8 mouse cellular contexts compared by ENCODE assay signal in the genomic region with DNA sequence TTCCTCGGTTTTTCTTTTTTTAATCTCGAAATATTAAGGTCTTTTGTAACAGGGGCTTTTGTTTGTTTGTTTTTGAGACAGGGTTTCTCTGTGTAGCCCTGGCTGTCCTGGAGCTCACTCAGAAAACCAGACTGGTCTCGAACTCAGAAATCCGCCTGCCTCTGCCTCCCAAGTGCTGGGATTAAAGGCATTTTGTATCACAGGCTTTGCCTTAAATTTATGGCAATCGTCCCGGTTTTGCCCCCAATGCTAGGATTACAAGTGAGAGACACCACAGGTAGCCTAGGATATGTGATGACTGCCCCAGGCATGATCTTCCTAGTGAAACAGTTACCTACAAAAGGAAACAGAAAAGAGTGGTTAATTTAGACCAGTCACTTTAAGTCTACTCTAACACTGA. TPM values are rescaled to one million over a fixed set of nuclear protein-coding genes. Genes with fewer than 3 reads are reported as not detected.
DNase-seq lines count a peak whose midpoint lies in the region; ATAC-seq and TF ChIP-seq lines count a peak whose summit lies in the region.

No protein-coding gene starts in this region.

- peak; percentile 39 to 43 for DNase-seq in cerebellum, postnatal 10 days
- no peak for DNase-seq in cerebellum, adult 11 months
- DNase-seq in stomach, postnatal 0 days (ENCODE audit: low spot score), result no peak
- DNase-seq in Muller cell, postnatal 12 days (ENCODE audit: inconsistent ontology term), result no peak
- DNase-seq in right cerebral cortex, adult 18-20 months, result no peak

- peaks cover 9% of the 10 kb centered on the region; the same call in 1 of the 2 replicates for H3K4me1 ChIP-seq in stomach, embryonic 14.5 days (ENCODE audit: control insufficient read depth, insufficient read depth, low read length)
- 0 out of 2 replicates have a peak, but pooled peaks cover 2% of the 10 kb centered on the region for H3K4me1 ChIP-seq in stomach, postnatal 0 days (replicated peaks; ENCODE audit: control insufficient read depth, insufficient read depth)
- H3K4me1 ChIP-seq in liver, embryonic 12.5 days, result peaks cover 43% of the 10 kb centered on the region

- peak overlapping the region; percentile 38 for H3K4me3 ChIP-seq in stomach, embryonic 14.5 days (ENCODE audit: low read depth, low read length)
- H3K4me3 ChIP-seq in stomach, postnatal 0 days (ENCODE audit: low read depth, low read length), result no peak overlapping the region
- peak overlapping the region; percentile 60 for H3K4me3 ChIP-seq in liver, embryonic 12.5 days

- H3K27me3 ChIP-seq in stomach, embryonic 14.5 days (ENCODE audit: control insufficient read depth, insufficient read depth, low read length), result no peaks in the 10 kb centered on the region
- no peaks in the 10 kb centered on the region for H3K27me3 ChIP-seq in stomach, postnatal 0 days (ENCODE audit: control insufficient read depth, insufficient read depth, low read length)
- H3K27me3 ChIP-seq in liver, embryonic 12.5 days (replicated peaks), result peaks cover 50% of the 10 kb centered on the region

- no peak for TF ChIP-seq CTCF in stomach, postnatal 0 days (IDR thresholded peaks at IDR 0.05; ENCODE audit: low read depth)

- WGBS in stomach, embryonic 14.5 days, result 21% methylated on average over 6 of the region's 6 CpGs
- WGBS in stomach, postnatal 0 days, result 27% methylated on average over 6 of the region's 6 CpGs
- 8% methylated on average over 6 of the region's 6 CpGs for WGBS in liver, embryonic 12.5 days (ENCODE audit: insufficient replicate concordance)

- no peak overlapping the region for H3K9ac ChIP-seq in stomach, embryonic 14.5 days (replicated peaks; ENCODE audit: low read depth, low read length)
- no peak overlapping the region for H3K9ac ChIP-seq in stomach, postnatal 0 days (ENCODE audit: low read length)
- peak overlapping the region; percentile 56 for H3K9ac ChIP-seq in liver, embryonic 12.5 days

- no peaks in the 10 kb centered on the region for H3K9me3 ChIP-seq in stomach, embryonic 14.5 days (ENCODE audit: control insufficient read depth, low read depth, low read length)
- H3K9me3 ChIP-seq in stomach, postnatal 0 days (ENCODE audit: control insufficient read depth, low read length), result no peaks in the 10 kb centered on the region
- no peaks in the 10 kb centered on the region for H3K9me3 ChIP-seq in liver, embryonic 12.5 days (replicated peaks)

- ATAC-seq in stomach, embryonic 14.5 days (ENCODE audit: insufficient number of reproducible peaks, insufficient read depth, low FRiP score, low read depth), result no peak
- no peak for ATAC-seq in stomach, postnatal 0 days (ENCODE audit: low FRiP score, low TSS enrichment)
- ATAC-seq in liver, embryonic 12.5 days, result no peak
- no peak for ATAC-seq in megakaryocyte progenitor cell, adult 5-6 weeks (replicated peaks; ENCODE audit: poor library complexity)

- no peak overlapping the region for H3K27ac ChIP-seq in stomach, embryonic 14.5 days (ENCODE audit: low read length)
- H3K27ac ChIP-seq in stomach, postnatal 0 days (replicated peaks), result no peak overlapping the region
- H3K27ac ChIP-seq in liver, embryonic 12.5 days, result no peak overlapping the region

- peak overlapping the region; percentile 60 for H3K4me2 ChIP-seq in stomach, embryonic 14.5 days (replicated peaks; ENCODE audit: low read depth, low read length)
- no peak overlapping the region for H3K4me2 ChIP-seq in stomach, postnatal 0 days (replicated peaks; ENCODE audit: low read depth)
- H3K4me2 ChIP-seq in liver, embryonic 12.5 days, result peak overlapping the region; percentile 76

- H3K36me3 ChIP-seq in stomach, embryonic 14.5 days (ENCODE audit: control insufficient read depth, insufficient read depth, low read length), result no peaks in the 10 kb centered on the region
- H3K36me3 ChIP-seq in stomach, postnatal 0 days (ENCODE audit: control insufficient read depth, insufficient read depth, low read length), result no peaks in the 10 kb centered on the region
- H3K36me3 ChIP-seq in liver, embryonic 12.5 days, result no peaks in the 10 kb centered on the region

- TF ChIP-seq EP300 in stomach, postnatal 0 days (optimal IDR thresholded peaks at IDR 0.05), result no peak

RNA-seq across cellular contexts. Expression of a gene that starts 34.0 kb away (rescaled TPM):
- not detected in 2 replicates for polyA plus RNA-seq in stomach, embryonic 14.5 days (2014; fragmentation: Nextera tagmentation; extraction: Ambion mirVana)
- polyA plus RNA-seq in stomach, postnatal 0 days (2015; fragmentation: Nextera tagmentation; extraction: Ambion mirVana), result 0.06 TPM in 1 of 2 replicates, not detected in the other
- not detected in 2 replicates for polyA plus RNA-seq in liver, embryonic 12.5 days (2016; fragmentation: Nextera tagmentation; extraction: Ambion mirVana)
- total RNA-seq in megakaryocyte progenitor cell, adult 5-6 weeks (2015), result not detected in 2 replicates
- total RNA-seq in megakaryocyte progenitor cell, adult 5-6 weeks (2017), result not detected in 2 replicates

RNA-seq across cellular contexts. Expression of a gene that starts 53.4 kb away (rescaled TPM):
- not detected in 2 replicates for polyA plus RNA-seq in stomach, embryonic 14.5 days (2014; fragmentation: Nextera tagmentation; extraction: Ambion mirVana)
- 0.07 TPM in 1 of 2 replicates, not detected in the other for polyA plus RNA-seq in stomach, postnatal 0 days (2015; fragmentation: Nextera tagmentation; extraction: Ambion mirVana)
- not detected in 2 replicates for polyA plus RNA-seq in liver, embryonic 12.5 days (2016; fragmentation: Nextera tagmentation; extraction: Ambion mirVana)
- not detected in 2 replicates for total RNA-seq in megakaryocyte progenitor cell, adult 5-6 weeks (2015)
- total RNA-seq in megakaryocyte progenitor cell, adult 5-6 weeks (2017), result not detected in 2 replicates

Comparison
In these comparisons a context has a peak if more than half of its experiments do, and no peak if none do; other contexts are left out.
1. DNase-seq: peak in cerebellum, postnatal 10 days (2 of 2); none in cerebellum, adult 11 months (single experiment), stomach, postnatal 0 days (single experiment), Muller cell, postnatal 12 days (single experiment) and right cerebral cortex, adult 18-20 months (single experiment).